Mouse (Mus musculus): ENCODE data around the gene Fto.

The Fto gene

DNA sequence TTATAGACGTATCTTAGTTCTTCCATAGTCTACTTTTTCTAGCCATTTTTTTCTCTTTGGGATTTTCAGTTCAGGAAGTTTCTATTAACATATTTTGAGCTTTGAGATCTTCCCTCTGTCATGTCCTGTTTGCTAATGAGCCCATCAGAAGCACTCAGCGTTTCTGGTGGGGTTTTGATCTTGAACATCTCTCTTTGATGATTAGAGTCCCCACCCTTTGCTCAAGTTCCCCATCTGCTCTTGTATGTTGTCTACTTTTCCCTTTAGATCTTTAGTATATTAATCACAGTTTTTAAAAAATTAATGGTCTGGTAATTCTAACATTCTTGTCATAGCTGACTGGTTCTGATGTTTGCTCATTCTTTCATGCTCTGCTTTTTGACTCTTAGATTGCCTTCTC, 150.4 kb downstream of the Fto start:
- no peak for DNase-seq

DNA sequence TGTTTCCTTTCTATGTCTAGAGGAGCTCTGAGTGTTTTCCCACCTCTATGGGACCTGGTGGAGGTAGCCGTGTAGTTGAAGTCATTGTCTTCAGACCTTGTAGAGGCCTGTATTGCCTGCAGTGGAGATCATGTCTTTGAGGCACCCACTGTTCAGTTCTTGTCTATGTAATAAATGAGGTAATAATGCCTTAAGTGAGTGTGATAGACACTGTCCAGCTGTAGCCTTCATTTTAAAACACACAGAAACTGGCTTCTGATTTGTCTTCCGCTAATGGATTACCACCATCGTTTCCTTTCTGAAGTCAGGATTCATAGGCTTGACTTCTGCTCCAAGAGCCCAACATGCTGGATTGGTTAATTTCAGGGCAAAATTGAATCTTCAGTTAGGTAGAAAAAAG, 154.1 kb downstream of the Fto start:
- no peak for DNase-seq

DNA sequence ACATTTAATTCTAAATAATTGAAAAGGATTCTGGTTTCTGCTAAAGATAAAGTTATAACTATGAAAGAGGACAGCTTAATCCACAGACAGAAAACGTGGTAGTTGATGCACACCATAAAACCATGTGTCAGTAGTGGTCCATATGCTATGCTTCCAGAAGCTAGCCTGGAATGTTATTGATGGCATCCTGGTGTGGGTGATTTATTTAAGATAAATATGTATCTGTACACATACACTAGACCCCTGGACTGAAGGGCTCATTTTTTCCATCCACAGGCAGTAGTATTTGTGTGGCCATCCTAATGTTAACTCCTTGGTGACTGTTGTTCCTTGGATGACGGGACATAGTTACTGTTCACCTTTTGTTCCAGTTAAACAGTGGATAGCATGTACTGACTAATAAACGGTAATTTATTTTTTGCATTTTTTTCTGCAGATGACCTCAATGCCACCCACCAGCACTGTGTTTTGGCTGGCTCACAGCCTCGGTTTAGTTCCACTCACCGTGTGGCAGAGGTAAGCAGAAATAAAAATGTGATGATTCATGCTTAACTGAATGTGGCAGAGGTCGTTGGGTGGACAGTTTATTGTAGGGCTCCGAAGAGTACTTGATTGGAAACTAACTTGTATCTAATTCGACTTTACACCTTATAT, 154.7 kb downstream of the Fto start:
- DNase-seq, result peak; percentile 21

DNA sequence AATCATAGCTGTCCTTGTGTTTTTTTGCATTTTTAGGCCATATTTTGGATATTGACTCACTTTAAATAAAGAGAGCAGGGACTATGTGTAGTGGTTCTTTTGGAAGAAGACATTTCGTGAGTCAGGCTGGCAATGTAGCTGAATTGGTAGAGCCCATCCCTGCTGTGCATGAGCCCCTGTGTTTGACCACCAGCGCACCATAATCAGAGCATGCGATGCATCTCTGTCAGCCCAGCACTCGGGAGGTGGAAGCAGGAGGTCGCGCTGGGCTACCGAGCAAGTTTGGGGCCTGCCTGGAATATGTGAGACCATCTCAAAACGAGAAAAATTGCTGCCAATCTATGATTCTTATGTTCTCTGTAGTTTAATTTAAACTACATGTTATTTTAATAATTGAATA, 156.1 kb downstream of the Fto start:
- no peak for DNase-seq

DNA sequence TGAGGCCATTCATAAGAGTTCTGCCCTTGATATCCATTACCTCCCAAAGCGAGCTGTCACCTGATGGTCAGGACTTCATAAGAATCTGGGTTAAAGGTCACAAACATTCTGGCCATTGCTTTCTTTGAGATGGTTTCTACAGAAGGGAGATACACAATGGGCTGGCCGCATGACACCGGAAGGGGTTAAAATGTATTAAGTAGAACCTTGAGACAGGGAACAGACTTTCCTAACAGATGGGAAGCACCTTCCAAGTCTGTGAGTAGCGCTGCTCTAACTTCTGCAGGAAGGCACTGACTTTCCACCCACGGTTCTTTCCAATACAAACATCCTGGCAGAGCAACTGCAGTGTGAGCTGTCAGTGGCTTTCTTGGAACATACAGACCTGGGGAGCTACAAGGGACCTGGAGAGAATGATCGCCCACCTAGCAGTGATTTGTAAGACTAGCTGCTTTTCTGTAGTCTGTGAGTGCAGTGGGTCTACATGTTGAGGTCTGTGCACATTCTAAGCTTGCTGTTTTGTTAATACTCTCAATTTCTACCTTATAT, 161.5 kb downstream of the Fto start:
- DNase-seq, result no peak

DNA sequence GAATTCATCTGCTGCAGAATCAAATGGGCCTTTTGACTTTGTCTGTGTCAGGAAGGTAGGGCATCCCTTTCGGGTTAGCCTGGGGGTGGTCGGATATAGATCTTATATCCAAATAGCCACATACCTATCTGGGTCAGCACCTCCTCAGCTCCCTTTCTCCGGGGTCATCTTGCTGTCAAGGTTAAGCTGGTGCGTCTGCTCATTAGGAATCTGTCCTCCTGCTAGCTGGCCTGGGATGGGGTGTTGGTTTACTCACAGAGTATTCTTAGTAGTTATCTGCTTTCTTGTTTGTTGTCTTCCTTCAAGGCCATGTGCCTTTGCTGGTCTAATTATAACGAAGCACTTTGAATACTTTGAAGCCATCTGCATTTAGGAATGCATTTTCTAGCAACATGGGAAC, 163.7 kb downstream of the Fto start:
- no peak for DNase-seq

DNA sequence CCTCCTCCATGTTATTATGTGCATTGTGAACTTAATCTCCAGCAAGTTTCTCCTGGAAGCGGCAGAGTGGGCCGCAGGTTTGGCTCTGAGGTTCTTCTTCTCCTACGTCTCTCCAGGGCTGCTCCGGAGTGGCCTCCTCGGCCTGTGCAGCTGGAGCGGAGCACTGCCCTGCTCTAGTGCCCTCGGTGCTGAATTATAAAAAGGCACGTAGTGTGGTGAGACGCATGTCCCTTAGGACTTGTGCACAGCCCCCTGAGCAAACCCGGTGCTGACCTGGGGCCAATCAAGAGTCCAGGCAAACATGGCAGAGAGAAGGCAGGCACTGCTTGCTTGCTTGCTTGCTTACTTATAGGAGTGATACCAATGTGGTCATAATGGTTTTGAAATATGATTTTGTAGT, 164.1 kb downstream of the Fto start:
- no peak for DNase-seq

DNA sequence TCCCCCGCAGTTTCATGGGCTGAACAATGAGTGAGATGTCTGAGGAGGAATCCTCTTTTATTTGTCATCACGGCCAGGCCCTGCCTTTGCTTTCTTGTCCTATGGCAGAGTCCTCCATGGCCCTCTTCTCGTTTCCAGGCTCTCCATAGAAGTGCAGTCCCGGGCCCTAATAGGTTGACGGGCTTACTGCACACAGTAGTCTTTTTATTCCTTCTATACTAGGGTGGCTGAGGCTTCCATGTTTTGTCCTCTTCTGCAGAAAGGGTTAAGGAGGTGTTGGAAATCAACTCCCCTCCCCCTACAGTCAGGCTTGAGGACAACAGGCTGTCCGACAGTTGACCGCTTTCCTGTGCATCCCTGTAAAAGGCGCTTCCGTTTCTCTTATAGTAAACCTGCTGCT, 169.2 kb downstream of the Fto start:
- no peak for DNase-seq

DNA sequence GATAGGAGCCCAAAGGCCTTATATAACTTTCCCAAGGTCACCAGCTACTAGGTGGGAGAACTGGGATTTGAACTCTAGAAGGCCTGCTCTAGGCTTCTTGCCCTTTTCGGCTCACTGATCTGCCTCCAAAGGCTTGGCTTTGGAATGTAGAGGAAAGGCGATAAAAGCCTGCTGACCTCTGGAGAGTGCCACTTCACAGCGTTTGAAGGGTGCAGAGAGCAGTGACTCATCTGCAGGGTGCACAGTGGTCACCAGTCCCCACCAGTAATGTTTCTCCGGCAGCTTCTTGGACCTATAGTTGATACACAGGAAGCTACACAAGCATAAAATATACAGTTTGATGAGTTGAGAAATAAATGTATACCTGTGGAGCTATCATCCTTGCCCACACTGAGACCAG, 173.1 kb downstream of the Fto start:
- DNase-seq, result no peak

DNA sequence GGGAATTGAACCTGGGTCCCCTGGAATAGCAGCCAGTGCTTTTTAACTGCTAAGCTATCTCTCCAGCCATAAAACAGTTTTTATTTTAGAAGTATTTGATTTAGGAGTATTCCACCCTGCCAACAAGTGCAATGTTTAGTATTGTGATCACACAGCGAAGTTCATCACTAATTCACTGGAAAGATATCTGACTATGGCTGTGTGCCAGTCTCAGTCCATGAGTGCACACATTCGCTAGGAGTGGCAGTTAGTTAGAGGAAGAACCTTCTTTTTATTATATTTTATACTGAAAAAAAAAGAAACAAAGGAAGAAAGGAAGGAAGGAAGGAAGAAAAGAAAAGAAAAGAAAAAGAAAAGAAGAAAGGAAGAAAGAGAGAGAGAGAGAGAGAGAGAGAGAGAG, 174.1 kb downstream of the Fto start:
- DNase-seq, result no peak

DNA sequence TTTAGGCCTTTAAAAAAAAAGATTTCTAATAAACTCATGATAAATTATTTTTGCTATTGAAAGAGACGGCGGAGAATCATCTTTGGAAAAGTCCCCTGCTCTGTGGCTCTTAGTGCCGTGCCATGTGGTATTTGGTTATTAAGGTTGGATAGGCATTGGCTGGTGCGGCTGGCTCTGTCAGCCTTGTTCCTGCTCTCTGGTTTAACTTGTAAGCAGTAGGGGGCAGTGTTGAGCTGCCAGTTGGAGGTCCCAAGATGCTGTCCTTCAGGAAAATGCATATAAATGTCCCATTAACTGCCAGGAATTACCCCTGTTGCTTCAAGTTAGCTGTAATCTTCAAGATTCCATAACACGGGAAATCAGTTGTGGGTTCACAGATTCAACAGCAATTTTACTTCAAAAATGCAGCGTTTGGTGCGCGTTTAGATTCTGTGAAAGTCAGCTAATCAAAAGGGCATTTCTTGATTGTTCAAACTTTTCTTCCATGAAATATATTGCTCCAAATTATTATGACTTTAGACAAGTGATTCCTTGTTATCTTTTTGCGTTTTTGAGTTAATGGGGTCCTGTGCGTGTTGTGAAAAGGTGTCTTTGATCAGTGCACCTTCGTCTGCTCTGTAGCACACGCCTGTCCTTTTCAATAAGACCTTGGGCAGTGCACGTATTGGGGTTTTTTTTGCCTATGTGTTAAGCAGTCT, 174.9 kb downstream of the Fto start:
- peak; percentile 82 for DNase-seq

DNA sequence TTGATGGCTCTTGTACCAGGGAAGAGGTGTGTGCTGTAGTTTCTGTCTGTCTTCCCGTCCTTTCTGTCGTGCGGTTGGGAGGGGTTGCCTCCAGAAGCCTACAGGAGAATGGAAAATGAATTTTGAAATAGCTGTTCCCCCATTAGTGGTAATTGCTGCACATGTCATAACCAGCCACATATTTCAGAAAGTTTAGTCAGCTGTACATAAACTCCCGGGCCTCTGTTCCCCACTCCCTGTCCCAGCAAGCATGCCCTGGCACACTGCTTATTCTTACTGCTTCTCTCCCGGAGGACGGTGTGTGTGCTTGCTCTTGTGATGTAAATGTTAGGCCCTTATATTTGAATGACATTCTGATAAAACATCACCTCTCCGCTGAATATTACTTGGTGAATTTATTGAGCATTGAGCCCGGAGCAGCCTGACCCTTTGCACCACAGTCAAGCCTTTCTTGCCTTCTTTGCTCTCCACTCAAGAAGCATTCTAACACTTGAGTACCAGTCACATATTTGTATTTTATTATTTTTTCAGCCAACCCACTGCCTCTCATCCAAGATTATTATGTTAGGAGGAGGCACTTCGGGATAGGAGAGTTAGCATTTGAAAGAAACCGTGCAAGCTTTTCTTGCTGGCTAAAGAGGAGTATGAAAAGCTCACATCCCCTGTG, 175.6 kb downstream of the Fto start:
- no peak for DNase-seq

DNA sequence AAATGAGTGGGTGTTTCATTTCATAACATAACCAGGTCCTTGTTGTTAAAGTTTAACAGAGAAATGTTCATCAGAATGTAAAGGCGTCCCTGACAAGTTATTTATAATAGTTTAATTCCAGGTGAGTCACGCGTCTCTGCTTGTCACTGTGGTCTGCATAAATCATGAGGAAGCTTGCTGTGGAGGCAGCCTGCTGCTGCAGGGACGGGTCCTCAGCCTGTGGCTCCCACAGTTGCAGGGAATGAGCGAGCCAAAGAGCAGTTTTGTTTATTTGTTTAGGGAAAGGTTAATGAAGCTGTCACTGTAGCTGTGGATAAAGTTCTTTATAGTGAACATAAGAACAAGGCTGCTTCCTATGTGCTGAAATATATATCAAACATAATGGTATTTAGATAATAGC, 176.7 kb downstream of the Fto start:
- DNase-seq, result no peak

DNA sequence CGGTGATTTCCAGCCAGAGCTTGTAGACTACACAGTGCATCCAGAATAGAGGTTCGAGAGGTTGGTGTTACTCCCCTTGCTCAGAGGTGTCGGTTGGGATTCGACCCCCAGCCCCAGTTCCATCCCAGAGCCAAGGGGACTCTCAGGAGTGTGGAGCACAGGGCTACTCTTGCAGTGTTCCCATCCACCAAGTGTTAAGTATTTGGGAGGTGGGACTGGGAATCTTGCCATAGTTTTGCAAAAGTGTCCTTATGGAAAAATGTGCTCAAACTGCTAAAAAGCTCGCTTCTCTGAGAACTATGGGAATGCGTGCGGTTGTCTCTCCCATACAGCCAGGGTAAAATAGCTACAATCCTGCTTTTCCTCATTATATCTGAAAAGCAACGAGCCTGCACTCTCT, 180.0 kb downstream of the Fto start:
- no peak for DNase-seq

DNA sequence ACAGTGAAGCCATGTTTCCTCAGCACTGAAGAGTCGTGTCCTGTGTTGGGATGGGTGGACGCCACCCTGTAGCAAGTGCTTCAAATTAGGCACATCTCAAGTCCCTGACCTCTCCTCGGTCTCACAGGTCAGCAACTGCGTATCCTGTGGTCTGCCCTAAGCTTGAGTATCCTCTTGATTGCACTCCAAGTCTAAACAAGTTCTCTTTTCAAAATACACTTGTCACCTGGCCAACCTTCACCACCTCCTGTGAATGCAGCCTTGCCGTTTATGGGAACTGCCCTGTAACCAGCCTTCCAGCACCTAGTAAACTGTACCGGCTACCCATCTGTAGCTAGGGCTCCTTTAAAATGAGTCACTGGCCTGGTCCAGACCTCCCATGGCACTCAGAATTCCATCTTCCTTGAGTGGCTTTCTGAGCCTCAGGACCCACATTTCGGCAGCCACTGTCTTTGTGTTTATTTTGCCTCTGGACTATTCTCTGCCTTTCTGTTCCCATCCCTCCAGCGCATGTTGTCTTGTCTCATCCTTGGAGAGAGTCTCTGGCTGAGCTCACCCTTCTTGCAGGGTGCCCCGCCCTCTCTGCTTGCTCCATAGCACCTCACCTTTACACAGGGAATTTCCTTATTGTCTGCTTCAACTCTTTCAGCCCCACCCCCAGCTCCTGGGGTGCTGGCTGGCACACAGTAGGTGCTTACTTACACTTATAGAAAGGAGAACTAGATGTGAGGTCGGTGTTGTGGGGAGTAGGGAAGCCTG, 181.4 kb downstream of the Fto start:
- DNase-seq, result no peak

DNA sequence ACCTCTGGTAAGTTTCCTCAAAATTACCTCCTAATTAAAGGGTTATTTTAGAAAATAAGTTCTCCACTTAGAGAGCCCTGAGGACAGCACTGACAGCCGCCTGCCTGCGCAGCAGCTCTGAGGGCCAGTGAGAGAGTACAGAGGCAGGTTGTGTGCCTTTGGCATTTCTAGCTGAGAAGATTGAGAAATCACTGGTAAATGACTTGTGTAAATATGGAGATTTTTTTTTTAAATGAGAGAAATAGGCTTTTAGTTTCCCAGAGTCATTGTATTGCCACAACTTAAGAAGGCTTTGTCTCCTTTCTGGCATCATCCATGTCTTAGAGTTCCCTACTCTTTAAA, 181.9 kb downstream of the Fto start:
- DNase-seq, result no peak

DNA sequence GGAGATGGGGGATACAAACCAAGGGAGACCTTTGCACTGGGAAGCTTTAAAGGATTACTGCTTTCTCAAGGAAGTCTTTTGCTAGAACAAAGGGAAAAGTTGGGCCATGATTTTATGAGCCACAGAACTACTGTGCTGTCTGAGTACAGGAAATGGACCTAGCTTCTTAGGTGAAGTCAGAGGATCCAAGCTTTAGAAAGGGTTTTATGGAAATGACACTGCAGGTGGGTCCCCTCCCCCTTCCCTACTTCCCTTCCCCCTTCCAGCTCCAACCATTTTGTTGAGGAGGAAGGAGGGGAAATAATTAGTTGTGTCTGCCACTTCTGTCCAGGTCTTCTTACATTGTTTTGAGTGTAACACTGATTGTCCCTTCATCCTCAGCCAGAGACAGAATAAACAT, 182.7 kb downstream of the Fto start:
- no peak for DNase-seq

DNA sequence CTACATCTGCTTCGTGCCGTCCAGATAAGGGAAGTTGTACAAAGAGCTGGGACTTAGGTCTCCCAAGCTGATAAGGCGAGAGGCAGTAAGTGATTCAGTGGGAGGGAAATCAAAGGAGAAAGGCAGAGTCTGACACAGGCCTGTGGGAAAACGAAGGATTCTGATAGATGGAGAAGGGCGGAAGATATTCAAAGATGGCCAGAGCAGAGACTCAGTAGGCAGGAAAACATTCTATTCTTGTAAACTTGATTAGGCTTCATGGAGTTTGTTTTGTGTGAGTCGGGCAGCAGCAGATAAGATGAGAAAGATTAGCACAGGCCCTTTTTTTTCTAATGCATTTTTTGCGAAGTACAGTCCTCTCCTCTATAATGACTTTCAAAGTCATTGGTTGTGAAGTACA, 183.6 kb downstream of the Fto start:
- no peak for DNase-seq

DNA sequence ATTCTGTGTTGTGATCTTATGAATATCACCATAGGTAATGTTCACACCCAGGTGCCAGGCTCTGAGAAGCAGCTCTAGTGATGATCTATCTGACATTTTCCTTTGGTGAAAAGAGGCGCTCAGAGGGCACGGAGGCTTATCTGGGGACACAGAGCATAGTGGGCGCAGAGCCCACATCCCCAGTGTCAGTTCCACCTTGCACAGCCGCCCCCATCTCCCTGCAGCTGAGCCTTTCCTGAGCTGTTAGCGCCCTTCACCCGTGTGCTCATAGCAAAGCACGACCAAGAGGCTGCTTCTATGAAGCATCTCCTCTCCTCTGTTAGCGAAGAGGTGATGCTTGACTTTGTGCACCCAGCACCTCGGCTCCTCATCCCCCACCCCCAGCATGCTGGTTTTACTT, 185.3 kb downstream of the Fto start:
- no peak for DNase-seq

DNA sequence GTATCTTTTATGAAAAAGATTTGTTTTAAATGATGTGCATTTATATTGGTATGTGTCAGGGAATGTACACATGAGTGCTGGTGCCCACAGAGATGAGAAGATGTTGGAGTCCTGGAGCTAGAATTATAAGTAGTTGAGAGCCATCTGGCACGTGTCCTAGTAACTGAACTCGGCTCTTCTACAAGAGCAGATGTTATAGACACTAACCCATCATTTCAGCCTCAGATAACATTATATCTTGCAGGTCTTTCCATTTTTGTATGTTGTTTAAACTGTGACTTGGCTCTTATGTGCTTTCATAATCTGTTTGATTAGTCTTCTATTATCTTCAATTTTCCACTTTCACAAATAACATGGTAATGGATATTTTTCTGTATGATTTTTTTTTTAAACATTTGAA, 186.0 kb downstream of the Fto start:
- DNase-seq, result no peak

DNA sequence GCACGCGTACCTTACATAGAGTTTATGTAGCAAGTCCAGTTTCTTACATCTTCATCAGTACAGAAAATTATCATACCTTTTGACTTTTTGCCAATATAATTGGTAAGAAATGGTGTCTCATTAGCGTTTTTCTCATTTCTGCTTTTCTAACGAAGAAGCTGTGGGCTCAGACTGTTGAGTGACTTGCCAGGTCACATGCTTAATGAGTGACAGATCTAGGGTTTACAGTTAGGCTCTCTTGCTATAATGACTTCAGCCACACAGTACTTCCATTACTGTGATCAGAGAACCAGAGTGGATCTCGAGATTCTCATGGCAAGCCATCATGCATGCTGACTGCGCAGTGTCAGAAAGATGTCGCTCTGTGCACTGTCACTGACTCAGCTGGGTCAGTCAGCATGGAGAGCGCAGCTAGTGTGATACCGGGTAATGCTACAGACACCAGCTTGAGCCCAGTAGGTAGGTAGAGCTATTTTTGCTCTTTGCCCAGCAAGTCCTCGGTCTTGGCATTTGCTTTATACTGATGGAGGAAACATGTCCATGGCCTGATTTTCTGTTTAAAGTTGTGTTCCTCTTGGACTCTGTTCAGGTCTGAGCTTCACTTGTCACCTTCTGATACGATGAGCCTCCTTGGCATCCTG, 188.8 kb downstream of the Fto start:
- no peak for DNase-seq

DNA sequence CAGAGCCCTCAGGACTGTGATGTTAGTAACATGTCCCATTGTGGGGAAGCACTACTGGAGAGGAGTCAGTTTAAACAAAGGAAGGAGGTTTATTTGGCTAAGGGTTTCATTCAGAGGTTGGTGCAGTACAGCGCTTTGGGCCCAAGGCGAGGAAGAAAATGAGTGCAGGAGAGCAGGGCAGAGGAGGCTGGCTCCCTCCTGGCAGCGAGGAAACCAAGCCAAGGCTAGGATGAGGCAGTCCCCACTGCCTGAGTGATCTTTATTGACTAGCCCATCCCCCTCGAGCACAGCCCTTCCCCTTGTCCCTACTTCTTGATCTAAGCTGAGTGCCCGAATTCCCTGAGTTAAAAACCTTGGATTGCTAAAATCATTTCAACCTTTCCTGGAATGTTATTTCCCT, 189.5 kb downstream of the Fto start:
- DNase-seq, result no peak

DNA sequence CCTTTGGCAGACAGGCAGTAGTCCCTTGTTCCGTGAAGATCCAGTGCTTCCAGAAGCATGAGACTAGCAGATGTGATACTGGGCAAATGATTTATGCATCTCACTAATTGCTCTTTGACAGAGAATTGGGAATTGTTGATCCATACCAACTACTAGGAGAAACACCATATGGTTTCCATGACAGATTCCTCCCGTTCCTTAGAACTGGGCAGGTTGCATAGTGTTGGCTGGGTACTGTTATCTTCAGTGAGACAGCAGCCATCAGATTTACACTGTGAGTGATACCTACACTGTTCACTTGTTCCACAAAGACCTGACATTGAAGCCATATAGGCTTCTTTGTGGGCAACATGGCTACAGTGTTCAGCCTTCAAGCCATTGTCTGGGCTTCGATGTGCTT, 191.0 kb downstream of the Fto start:
- no peak for DNase-seq

Data from kidney, postnatal 14 days (tissue).